Mouse (Mus musculus) embryonic facial prominence, embryonic 12.5 days (tissue): Measurements from ENCODE around the gene Syngr4. TPM values are rescaled to one million over a fixed set of nuclear protein-coding genes. Genes with fewer than 3 reads are reported as not detected.
"Not testable (repeated sequence)": the region's sequence is repeated elsewhere in the genome, so short reads cannot be mapped to it uniquely, and the experiment has no call there.

ENCODE experiments used
- ATAC-seq: fragments of 200-750 bp; cut with Nextera tagmentation; 2 replicates; pipeline ENCODE4 v1.8.0; 2017; ENCODE audit not compliant: insufficient number of reproducible peaks, insufficient read depth, low FRiP score, low TSS enrichment
- H3K27ac ChIP-seq: fragments of 300-500 bp; sonication (generic); 2 replicates; pipeline ENCODE4 v1.5.1; 2016; ENCODE audit warnings: mild to moderate bottlenecking
- H3K27me3 ChIP-seq: fragments of 300-500 bp; sonication (generic); 2 replicates; pipeline ENCODE4 v1.6.1; 2016; ENCODE audit warnings: mild to moderate bottlenecking, moderate library complexity
- H3K36me3 ChIP-seq: fragments of 300-500 bp; sonication (generic); 2 replicates; pipeline ENCODE4 v1.6.1; 2016; ENCODE audit warnings: mild to moderate bottlenecking
- H3K4me1 ChIP-seq: fragments of 300-500 bp; sonication (generic); 2 replicates; pipeline ENCODE4 v1.6.1; 2016
- H3K4me2 ChIP-seq: fragments of 300-500 bp; sonication (generic); replicated peaks from 2 replicates; pipeline ENCODE4 v1.6.1; 2016; ENCODE audit warnings: mild to moderate bottlenecking, moderate library complexity
- H3K4me3 ChIP-seq: fragments of 300-500 bp; sonication (generic); 2 replicates; pipeline ENCODE4 v1.5.1; 2016; ENCODE audit warnings: mild to moderate bottlenecking
- H3K9ac ChIP-seq: fragments of 300-500 bp; sonication (generic); 2 replicates; pipeline ENCODE4 v1.6.1; 2016; ENCODE audit warnings: mild to moderate bottlenecking, moderate library complexity
- H3K9me3 ChIP-seq: fragments of 300-500 bp; sonication (generic); 2 replicates; pipeline ENCODE4 v1.6.1; 2016; ENCODE audit warnings: mild to moderate bottlenecking, moderate library complexity
- WGBS: fragments of 180-500 bp; shearing (Covaris S2); methylation state at CpG from one replicate; pipeline ENCODE4 v1.1.7; 2016; 5-methylcytosine and 5-hydroxymethylcytosine counted together
- polyA plus RNA-seq: library from polyadenylated mRNA; unstranded; fragments of >200 nt; fragmentation: Nextera tagmentation; extraction: Ambion mirVana; gene quantifications from 2 replicates; pipeline ENCODE4 v1.2.1, GENCODE M21; 2016

Gene Syngr4
- 0.33 and 0.82 TPM in 2 replicates for polyA plus RNA-seq

DNA sequence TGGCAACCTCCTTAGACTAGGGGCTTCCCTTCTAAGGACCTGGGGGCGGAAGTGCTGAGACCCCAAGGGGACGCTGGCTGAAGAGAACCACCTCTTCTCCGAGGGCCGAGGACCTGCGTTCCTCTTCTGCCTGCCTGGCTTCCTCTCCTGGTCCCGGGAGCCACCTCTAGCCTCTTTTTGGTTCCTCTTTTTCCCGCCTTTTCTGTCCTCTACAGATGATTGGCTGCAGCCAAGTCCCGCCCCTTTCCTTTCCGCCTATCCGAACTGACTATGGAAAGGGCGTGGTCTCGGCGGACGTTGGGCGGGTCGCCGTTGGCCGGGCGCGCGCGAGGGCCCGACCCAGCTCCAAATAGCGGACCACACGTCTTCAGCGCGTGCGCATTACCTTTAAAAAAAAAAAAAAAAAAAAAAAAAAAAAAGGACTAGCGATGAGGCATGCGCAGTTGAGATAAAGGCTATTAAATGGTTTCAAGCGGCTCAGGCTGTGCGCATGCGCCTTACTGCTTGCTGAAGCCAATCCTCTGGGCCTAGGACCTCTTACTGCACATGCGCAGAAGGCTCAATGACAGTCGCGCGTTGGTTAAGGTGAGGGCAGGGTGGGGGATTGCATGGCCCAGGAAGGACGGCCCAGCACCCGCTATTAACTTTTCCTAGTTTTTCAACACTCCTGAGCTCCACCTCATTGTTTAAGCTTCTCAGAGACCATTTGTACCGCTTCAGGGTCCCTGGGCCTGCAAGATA, at the start of gene Syngr4, which contains the start of gene Tmem143:
TSS of gene Syngr4 (minus strand) at position 198 of the 741 bp plus-strand sequence.
TSS of gene Tmem143 (plus strand) at position 425 of the 741 bp plus-strand sequence.
- ATAC-seq: peak; percentile 81
- Histone ChIP-seq H3K4me3 (peak within 1 kb of the TSS; percentile 53), H3K9me3 (no peaks in the 10 kb centered on the region), H3K9ac (peak within 1 kb of the TSS; percentile 56), H3K27ac (peak within 1 kb of the TSS; percentile 75), H3K36me3 (no peaks in the 10 kb centered on the region), H3K4me1 (peaks cover 8% of the 10 kb centered on the region; the same call in 1 of the 2 replicates), H3K4me2 (peak within 1 kb of the TSS; percentile 81), H3K27me3 (no peaks in the 10 kb centered on the region)
- WGBS: 1% methylated on average over 40 of the region's 40 CpGs

DNA sequence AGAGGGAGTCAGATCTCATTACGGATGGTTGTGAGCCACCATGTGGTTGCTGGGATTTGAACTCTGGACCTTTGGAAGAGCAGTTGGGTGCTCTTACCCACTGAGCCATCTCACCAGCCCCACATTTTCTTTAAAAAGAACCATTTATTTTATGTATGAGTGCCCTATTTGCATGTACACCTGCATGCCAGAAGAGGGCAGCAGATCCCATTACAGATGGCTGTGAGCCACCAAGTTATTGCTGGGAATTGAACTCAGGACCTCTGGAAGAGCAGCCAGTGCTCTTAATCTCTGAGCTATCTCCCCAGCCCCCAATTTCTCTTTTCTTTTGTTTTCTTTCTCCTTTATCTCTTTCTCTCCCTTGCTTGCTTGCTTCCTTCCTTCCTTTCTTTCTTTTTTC, 46.8 kb upstream of the Syngr4 start:
- not testable (repeated sequence) for ATAC-seq, H3K4me2 ChIP-seq, H3K36me3 ChIP-seq, H3K4me3 ChIP-seq, H3K9ac ChIP-seq, H3K27me3 ChIP-seq, H3K4me1 ChIP-seq, H3K9me3 ChIP-seq, H3K27ac ChIP-seq
- 70% methylated on average over 1 of the region's 1 CpGs for WGBS

DNA sequence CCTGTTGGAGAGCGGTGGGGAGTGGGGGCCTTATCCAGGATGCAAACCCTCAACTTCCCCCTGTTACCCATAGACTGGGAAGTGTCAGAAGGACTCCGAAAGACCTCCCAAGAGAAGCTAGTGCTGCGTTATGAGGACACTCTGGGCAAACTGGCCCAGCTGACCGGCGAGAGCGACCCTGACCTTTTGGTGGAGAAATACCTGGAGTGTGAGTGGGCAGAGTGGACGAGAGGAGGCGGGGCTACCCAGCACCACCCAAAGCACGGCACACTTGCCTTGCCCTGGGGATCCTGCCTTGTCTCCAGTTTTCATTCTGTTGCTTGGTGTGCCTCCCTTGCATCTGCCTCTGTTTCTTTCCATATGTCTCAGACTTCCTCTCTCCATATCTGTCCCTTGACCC, 45.5 kb upstream of the Syngr4 start:
- Histone ChIP-seq H3K36me3 (no peaks in the 10 kb centered on the region), H3K27ac (no peak overlapping the region), H3K27me3 (no peaks in the 10 kb centered on the region), H3K4me1 (no peaks in the 10 kb centered on the region), H3K4me3 (no peak overlapping the region), H3K4me2 (no peak overlapping the region), H3K9ac (no peak overlapping the region), H3K9me3 (no peaks in the 10 kb centered on the region)
- ATAC-seq: no peak
- WGBS: 84% methylated on average over 9 of the region's 9 CpGs

DNA sequence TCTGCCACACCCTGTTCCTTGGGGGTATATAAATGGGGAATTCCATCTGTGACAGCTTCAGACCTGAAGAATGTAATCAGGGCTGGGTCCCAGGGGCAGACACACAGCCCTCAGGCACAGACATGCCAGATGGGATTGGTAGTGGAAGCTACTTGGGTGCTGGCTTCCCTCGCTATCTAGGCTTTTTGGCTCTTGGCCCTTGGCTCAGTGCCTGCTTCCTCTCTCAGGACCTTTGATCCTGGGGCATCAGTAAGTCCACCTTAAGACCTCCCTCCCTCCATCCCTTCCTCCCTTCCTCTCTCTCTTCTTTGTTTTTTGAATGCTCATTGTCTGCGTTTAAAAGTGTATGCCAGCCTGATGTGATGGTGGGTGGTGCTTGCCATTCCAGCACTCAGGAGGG, 43.3 kb upstream of the Syngr4 start:
- WGBS: 39% methylated on average over 2 of the region's 2 CpGs
- Histone ChIP-seq H3K9ac (no peak overlapping the region), H3K27ac (no peak overlapping the region), H3K9me3 (no peaks in the 10 kb centered on the region), H3K4me1 (no peaks in the 10 kb centered on the region), H3K4me3 (no peak overlapping the region), H3K36me3 (no peaks in the 10 kb centered on the region), H3K4me2 (no peak overlapping the region), H3K27me3 (no peaks in the 10 kb centered on the region)
- ATAC-seq: no peak

DNA sequence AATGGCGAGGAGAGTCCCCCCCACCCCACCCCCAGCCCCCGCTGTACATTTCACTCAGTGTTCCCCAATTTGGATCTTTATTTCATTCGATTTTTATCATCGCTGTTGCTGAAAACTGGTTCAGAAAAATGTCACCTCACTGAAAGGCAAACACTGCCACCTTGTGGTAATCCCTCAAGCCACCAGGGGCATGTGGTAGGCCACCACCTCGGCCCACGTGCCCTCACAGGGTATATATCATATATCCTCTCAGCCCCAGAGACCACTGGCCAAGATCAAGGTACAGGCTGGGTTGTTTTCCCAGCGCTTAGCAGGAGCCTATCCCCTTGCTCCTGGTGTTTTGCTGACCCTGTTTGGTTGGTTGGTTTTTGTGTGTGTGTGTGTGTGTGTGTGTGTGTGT, 38.6 kb upstream of the Syngr4 start:
- Histone ChIP-seq H3K4me1 (no peaks in the 10 kb centered on the region), H3K9ac (no peak overlapping the region), H3K4me3 (no peak overlapping the region), H3K27ac (no peak overlapping the region), H3K4me2 (no peak overlapping the region), H3K36me3 (no peaks in the 10 kb centered on the region), H3K9me3 (no peaks in the 10 kb centered on the region), H3K27me3 (no peaks in the 10 kb centered on the region)
- 25% methylated on average over 7 of the region's 7 CpGs for WGBS
- ATAC-seq: no peak

DNA sequence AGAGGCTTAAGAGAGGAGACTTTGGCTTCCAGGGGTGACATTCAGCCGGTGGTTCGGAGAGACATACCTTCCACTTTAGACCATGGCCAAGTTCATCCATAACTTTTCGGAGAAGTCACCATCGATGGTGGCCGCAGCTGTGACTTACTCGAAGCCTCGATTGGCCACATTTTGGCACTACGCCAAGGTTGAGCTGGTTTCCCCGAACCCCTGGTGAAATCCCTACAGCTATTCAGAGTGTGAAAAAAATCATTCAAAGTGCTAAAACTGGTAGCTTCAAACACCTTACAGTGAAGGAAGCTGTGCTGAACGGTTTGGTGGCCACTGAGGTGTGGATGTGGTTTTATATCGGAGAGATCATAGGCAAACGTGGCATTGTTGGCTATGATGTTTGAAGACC, 37.3 kb upstream of the Syngr4 start:
- not testable (repeated sequence) for H3K27ac ChIP-seq, H3K36me3 ChIP-seq, H3K27me3 ChIP-seq, H3K4me2 ChIP-seq, H3K4me3 ChIP-seq, H3K9me3 ChIP-seq, H3K4me1 ChIP-seq, H3K9ac ChIP-seq, ATAC-seq
- 91% methylated on average over 12 of the region's 12 CpGs for WGBS

DNA sequence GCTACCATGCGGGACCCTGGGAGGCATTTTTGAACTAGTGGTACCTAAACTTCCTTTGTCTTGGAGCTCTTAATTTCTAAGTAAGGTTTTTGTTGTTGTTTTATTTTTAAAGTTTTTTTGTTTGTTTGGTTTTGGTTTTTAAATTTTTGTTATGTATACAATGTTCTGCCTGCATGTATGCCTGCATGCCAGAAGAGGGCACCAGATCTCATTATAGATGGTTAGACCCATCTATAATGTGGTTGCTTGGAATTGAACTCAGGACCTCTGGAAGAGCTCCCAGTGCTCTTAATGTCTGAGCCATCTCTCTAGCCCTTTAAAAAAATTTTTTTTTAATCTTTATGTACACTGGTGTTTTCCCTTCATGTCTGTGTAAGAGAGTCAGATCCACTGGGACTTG, 33.2 kb upstream of the Syngr4 start:
- WGBS: 91% methylated on average over 1 of the region's 1 CpGs
- ATAC-seq: no peak
- Histone ChIP-seq H3K9ac (no peak overlapping the region), H3K36me3 (no peaks in the 10 kb centered on the region), H3K27ac (no peak overlapping the region), H3K4me3 (no peak overlapping the region), H3K9me3 (no peaks in the 10 kb centered on the region), H3K27me3 (peaks cover 21% of the 10 kb centered on the region), H3K4me1 (0 out of 2 replicates have a peak, but pooled peaks cover 5% of the 10 kb centered on the region), H3K4me2 (no peak overlapping the region)

DNA sequence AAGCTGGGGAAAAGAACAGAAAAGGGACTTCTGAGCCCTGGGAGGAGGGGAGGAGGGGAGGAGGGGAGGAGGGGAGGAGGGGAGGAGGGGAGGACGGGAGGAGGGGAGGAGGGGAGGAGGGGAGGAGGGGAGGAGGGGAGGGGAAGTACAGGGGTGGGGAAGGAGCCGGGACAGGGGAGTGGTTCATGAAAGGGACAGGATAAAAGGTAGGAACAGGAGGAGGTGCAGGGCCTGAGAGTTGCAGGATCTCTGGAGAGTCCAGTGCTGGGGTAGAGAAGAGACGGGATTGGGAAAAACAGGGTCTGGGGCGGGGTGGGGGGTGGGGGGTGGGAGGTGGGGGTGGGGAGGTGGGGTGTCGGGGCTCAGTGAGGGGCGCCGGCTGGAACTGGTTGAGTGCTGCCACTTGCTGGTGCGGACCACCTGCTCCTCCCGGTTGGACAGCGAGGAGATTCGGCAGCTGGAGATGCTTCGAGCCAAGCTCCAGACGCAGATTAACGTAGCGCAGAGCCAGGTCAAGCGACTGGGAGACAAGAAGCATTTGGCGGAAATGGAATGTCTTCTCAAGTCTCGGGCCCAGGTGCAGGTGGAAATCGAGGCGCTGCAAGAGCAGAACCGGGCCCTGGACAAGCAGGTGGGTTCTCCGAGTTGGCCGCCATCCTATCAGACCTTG, 32.2 kb upstream of the Syngr4 start:
- Histone ChIP-seq H3K9me3 (no peaks in the 10 kb centered on the region), H3K4me2 (peak overlapping the region; percentile 38), H3K4me3 (no peak overlapping the region), H3K27ac (no peak overlapping the region), H3K27me3 (peaks cover 21% of the 10 kb centered on the region), H3K36me3 (no peaks in the 10 kb centered on the region), H3K9ac (no peak overlapping the region), H3K4me1 (0 out of 2 replicates have a peak, but pooled peaks cover 10% of the 10 kb centered on the region)
- WGBS: 13% methylated on average over 20 of the region's 23 CpGs
- ATAC-seq: no peak

DNA sequence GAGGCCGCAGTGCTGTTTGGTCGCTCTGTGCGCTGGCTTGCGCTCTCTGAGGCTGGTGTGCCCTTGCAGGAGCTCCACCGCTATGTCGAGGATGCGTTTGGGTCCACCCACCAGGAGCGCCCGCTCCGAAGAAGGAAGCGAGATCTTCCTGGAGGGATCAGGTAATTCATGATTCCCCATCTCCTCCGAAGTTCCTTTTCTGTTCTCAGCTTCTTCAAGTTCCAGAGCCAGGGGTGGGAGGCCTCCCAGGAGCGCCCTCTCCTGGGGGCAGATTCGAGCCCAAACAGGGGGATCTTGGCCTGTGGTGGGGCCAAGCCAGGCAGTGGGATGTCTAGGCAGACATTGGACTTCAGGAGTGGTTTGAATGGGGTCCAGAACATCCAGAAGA, 27.9 kb upstream of the Syngr4 start:
- Histone ChIP-seq H3K4me1 (peaks cover 32% of the 10 kb centered on the region), H3K27me3 (peaks cover 21% of the 10 kb centered on the region), H3K9ac (no peak overlapping the region), H3K27ac (no peak overlapping the region), H3K9me3 (no peaks in the 10 kb centered on the region), H3K4me3 (peak overlapping the region; percentile 34; the same call in 1 of the 2 replicates), H3K4me2 (peak overlapping the region; percentile 52), H3K36me3 (no peaks in the 10 kb centered on the region)
- ATAC-seq: no peak
- 18% methylated on average over 14 of the region's 14 CpGs for WGBS

DNA sequence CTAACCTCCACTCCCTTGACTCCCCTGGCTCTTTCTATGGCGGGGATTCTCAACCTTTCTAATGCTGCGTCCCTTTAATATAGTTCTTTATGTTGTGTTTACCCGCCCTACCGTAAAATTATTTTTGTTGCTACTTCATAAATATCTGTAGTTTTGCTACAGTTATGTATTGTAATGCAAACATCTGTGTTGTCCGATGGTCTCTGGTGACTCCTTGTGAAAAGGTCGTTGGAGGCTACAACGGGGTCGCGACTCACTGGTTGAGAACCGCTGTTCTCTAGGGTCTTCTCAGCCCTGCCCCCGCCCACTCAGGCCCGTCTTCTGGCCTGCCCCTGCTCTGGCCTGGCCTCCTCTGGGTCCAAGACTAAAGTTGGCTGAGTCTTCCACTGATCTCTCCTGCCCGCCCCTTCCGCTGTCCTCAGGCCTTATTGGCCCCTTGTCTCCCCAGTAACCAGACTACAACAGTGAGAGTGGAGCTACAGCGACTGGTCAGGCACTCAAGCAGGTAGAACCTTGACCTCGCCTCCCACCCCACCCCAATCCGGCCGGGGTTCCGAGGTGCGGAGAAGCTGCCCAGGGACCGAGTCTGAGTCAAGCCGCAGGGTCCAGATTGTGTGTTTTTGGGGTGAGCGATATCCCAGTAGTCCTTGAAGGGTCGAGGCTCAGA, 27.4 kb upstream of the Syngr4 start, which contains the start of gene Ccdc114:
TSS of gene Ccdc114 (plus strand) at position 311 of the 667 bp plus-strand sequence.
- peaks cover 33% of the 10 kb centered on the region for H3K4me1 ChIP-seq
- H3K4me3 ChIP-seq: peak within 1 kb of the TSS; percentile 34
- peaks cover 3% of the 10 kb centered on the region; the same call in 1 of the 2 replicates for H3K36me3 ChIP-seq
- H3K9ac ChIP-seq: no peak within 1 kb of the TSS
- WGBS: 6% methylated on average over 24 of the region's 24 CpGs
- peak within 1 kb of the TSS; percentile 52 for H3K4me2 ChIP-seq
- H3K27ac ChIP-seq: peak within 1 kb of the TSS; percentile 90
- H3K27me3 ChIP-seq: peaks cover 17% of the 10 kb centered on the region
- no peaks in the 10 kb centered on the region for H3K9me3 ChIP-seq
- ATAC-seq: peak; percentile 39; the same call in 1 of the 2 replicates

- H3K9me3 ChIP-seq: no peaks in the 10 kb centered on the region
- peaks cover 3% of the 10 kb centered on the region; the same call in 1 of the 2 replicates for H3K36me3 ChIP-seq
- no peak overlapping the region for H3K9ac ChIP-seq
- H3K27me3 ChIP-seq: peaks cover 12% of the 10 kb centered on the region; the same call in 1 of the 2 replicates
- H3K4me3 ChIP-seq: peak overlapping the region; percentile 34
- H3K4me1 ChIP-seq: peaks cover 31% of the 10 kb centered on the region
- peak overlapping the region; percentile 52 for H3K4me2 ChIP-seq
- ATAC-seq: peak; percentile 86
- 2% methylated on average over 37 of the region's 37 CpGs for WGBS
- peak overlapping the region; percentile 90 for H3K27ac ChIP-seq
Observed at GRCm38 (mm10) chr7:45922928-45923761, 26.6 kb upstream of the Syngr4 start.
